Mouse (Mus musculus) macrophage (primary cell): ENCODE measurements at regions not wholly inside any gene's neighbourhood (a gene's known extent, or its start where the extent isn't known, plus 50 kb on each side); places are given as distances from the start of the nearest gene placed in this dataset.

Experiments
- H3K27ac ChIP-seq: fragments of 350-480 bp; formaldehyde crosslinking; 2 replicates; pipeline ENCODE4 v1.9.0; 2021
- H3K36me3 ChIP-seq: fragments of 350-480 bp; formaldehyde crosslinking; 2 replicates; pipeline ENCODE4 v1.9.0; 2021; ENCODE audit errors: inconsistent target
- H3K4me3 ChIP-seq: fragments of 350-480 bp; formaldehyde crosslinking; 2 replicates; pipeline ENCODE4 v1.9.0; 2021; ENCODE audit errors: inconsistent target
- H3K79me2 ChIP-seq: fragments of 350-480 bp; formaldehyde crosslinking; 2 replicates; pipeline ENCODE4 v1.9.0; 2021; ENCODE audit errors: inconsistent target
- WGBS: methylation state at CpG from one replicate; pipeline ENCODE4 v1.1.7; 2026; ENCODE audit warnings: inconsistent platforms; ENCODE audit not compliant: missing documents; 5-methylcytosine and 5-hydroxymethylcytosine counted together

DNA sequence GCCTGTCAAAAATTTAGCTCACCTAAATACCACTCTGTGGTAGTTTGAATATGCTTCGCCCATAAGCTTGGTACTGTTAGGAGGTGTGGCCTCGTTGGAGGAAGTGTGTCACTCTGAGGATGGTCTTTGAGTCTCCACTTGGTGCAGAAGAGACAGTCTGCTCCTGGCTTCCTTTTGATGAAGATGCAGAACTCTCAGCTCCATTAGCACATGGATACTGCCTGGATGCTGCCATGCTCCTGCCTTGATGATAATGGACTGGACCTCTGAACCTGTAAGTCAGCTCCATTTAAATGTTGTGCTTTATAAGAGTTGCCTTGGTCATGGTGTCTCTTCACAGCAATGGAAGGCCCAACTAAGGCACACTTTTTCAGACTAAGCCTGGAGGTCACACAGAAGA is 56.9 kb upstream of the Pik3r1 start:
- H3K79me2 ChIP-seq: no peaks in the 10 kb centered on the region
- no peak overlapping the region for H3K4me3 ChIP-seq
- no peak overlapping the region for H3K27ac ChIP-seq
- no peaks in the 10 kb centered on the region for H3K36me3 ChIP-seq
- WGBS: 76% methylated on average over 2 of the region's 2 CpGs

GRCm38 (mm10) chr13:101831872-101832629 is 64.0 kb upstream of the Pik3r1 start:
- 83% methylated on average over 7 of the region's 7 CpGs for WGBS
- no peak overlapping the region for H3K27ac ChIP-seq

DNA sequence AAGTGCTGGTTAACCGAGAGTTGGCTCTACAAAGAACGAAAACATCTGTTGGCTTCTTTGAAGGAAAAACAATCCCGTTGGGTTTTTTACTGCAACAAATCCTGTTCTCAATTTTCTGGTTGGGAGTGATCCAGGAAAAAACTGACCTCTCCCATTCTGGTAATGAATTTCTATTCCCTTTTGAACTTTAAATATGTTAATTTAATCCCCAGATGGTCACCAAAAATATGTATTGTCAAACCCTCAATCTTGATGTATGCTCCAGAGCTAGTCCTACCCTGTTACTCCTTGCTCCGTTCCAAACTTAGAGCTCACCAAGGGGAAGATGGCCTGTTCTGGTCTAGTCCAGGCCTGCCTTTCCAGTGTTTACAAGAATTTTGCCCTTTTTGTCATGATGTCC is 66.5 kb upstream of the Pik3r1 start:
- Histone ChIP-seq H3K27ac (no peak overlapping the region), H3K4me3 (no peak overlapping the region), H3K36me3 (no peaks in the 10 kb centered on the region), H3K79me2 (no peaks in the 10 kb centered on the region)
- WGBS: 91% methylated on average over 4 of the region's 4 CpGs

More at GRCm38 (mm10) chr13:101831872-101832629, 64.0 kb upstream of the Pik3r1 start:
- H3K36me3 ChIP-seq: no peaks in the 10 kb centered on the region
- no peaks in the 10 kb centered on the region for H3K79me2 ChIP-seq
- no peak overlapping the region for H3K4me3 ChIP-seq

DNA sequence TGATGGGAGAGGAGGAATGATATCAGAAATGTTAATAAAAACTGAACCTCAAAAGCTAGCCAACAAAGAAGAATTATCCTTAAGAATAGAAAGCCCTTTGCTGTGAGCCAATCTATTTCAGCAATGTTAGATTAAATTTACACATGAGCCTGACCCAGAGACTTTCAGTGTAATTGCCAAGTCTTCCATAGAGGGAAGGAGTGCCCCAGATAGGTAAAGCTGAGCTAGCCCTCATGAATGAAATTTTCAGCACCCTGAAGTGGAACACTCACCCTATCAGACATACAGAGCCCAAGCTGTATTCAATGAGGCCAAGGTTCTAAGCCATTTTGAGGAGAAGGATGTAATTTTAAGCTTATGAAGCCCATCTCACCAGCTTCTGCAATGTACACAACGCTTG is 69.0 kb upstream of the Pik3r1 start:
- no peak overlapping the region for H3K27ac ChIP-seq
- WGBS: 100% methylated on average over 1 of the region's 1 CpGs
- no peaks in the 10 kb centered on the region for H3K79me2 ChIP-seq
- no peaks in the 10 kb centered on the region for H3K36me3 ChIP-seq
- no peak overlapping the region for H3K4me3 ChIP-seq

DNA sequence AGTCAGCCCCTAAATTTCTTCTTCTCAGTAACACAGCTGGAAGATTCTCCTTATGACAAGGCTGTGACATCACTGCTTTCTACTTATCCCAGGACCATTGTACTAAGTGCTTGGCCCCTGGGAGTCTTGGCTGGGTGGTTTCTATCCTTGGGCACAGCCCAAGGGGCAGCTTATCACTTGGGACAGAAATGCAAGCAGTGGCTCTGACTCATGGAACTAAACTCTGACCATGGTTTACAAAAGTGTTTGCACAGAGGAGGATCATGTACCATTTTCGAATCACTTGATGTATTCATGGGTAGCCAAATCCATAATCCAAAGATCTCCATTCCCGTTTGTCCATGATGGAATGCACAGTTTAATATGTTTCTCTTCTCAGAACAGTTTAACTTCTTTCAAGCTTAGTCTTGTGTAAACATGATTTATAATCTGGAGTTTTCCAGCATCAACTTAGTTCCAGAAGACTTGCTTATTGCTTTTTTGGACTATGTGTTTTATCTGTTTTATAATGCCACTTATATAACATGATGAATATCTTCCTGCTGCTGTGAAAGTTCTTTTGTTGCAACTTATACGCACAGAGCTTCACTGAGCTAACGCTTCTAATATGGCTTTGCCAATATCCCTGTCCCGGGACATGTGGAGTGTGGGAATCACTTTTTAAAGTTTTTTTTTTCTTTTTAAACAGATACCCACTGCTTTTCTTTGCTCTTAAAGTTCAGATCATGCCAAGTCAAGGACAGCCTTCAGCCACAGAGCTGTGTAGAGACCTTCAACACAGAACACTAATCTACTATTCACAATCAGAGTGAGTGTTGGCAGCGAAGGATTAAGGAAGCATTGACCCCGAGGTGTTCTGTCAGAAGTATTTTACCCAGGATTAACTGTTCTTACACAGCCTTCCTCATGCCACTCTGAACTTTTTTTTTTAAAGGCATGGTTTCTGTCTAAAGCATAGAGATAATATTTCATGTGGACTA is 76.7 kb upstream of the Pik3r1 start:
- 85% methylated on average over 7 of the region's 7 CpGs for WGBS
- Histone ChIP-seq H3K4me3 (no peak overlapping the region), H3K36me3 (no peaks in the 10 kb centered on the region), H3K27ac (no peak overlapping the region), H3K79me2 (no peaks in the 10 kb centered on the region)

DNA sequence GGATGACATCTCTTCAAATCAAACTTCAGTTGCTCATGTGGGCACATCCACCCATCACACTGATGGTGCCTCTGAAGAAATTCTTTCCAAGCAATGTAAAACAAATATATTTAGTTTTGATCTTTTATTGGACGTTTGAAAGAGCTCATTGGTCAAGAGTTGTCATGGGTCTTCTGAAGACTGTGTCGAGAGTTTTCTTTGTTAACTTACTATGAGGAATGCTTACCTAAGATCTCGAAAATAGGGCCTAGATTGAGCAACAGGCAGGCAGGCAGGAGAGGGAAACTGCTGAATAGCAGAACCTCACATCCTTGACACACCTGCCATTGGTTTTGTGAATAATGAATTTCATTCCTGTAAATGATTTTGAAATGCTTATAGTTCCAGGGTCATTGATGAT is 78.0 kb upstream of the Pik3r1 start:
- Histone ChIP-seq H3K27ac (no peak overlapping the region), H3K36me3 (no peaks in the 10 kb centered on the region), H3K79me2 (no peaks in the 10 kb centered on the region), H3K4me3 (no peak overlapping the region)
- 78% methylated on average over 3 of the region's 3 CpGs for WGBS

DNA sequence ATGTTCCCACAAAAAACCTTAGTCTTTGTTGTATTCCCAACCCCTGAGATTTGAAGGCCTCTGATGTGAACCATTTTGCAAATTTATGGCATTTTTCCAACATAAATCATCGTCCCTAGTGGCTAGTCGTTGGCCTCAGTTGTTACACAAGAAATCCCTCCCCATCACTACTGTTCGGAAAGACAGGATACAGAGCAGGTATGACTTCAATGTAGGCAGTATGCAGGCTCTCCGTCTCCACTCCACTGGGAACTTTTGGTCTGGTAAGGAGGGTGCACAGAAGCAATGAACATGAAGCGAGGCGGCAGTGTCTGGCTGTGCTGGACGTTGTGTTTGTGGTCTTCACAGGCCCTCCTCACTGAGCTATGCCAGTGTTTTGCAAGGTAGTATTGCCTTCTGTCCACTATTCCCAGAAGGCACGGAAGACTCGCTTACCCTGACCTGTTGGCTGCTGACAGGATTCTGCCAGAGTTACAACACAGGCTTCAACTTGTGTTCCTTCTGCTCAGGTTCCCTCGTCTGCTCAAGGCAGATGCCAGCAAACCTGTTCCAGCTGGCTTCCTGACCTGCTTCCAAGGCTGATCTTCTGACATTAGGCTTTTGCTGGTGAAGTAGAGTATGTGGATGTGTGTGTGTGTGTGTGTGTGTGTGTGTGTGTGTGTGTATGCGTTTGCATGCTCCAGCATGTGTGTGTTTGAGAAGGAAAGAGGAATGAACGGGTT is 80.0 kb upstream of the Pik3r1 start:
- Histone ChIP-seq H3K79me2 (no peaks in the 10 kb centered on the region), H3K4me3 (no peak overlapping the region), H3K27ac (no peak overlapping the region), H3K36me3 (no peaks in the 10 kb centered on the region)
- 84% methylated on average over 11 of the region's 12 CpGs for whole genome bisulfite sequencing

GRCm38 (mm10) chr13:101848601-101849147 is 80.7 kb upstream of the Pik3r1 start:
- 92% methylated on average over 2 of the region's 2 CpGs for WGBS
- no peak overlapping the region for H3K4me3 ChIP-seq
- no peaks in the 10 kb centered on the region for H3K79me2 ChIP-seq
- H3K27ac ChIP-seq: no peak overlapping the region
- H3K36me3 ChIP-seq: no peaks in the 10 kb centered on the region

DNA sequence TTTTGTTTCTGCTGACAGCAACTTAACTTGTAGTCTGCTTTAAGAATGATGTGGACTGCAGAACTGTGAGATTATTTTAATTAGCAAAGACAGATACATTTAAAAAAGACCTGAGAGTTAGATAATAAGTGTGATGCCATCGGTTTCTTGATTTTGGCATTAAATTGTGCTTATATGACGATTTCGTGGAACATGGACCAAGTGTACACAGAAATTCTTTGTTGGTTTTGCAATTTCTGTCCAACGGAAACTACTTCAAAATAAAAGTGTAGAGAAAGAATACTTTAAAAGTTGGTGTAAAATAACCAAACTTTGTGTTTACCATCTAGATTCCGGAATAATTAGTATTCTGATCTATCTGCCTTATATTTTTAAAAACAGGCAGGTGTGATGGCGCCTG is 81.4 kb upstream of the Pik3r1 start:
- Histone ChIP-seq H3K4me3 (no peak overlapping the region), H3K36me3 (no peaks in the 10 kb centered on the region), H3K27ac (no peak overlapping the region), H3K79me2 (no peaks in the 10 kb centered on the region)
- 86% methylated on average over 6 of the region's 6 CpGs for WGBS

GRCm38 (mm10) chr13:101851329-101851728 is 83.3 kb upstream of the Pik3r1 start:
- H3K27ac ChIP-seq: no peak overlapping the region
- no peak overlapping the region for H3K4me3 ChIP-seq
- H3K36me3 ChIP-seq: no peaks in the 10 kb centered on the region
- WGBS: 22% methylated on average over 6 of the region's 6 CpGs
- no peaks in the 10 kb centered on the region for H3K79me2 ChIP-seq

DNA sequence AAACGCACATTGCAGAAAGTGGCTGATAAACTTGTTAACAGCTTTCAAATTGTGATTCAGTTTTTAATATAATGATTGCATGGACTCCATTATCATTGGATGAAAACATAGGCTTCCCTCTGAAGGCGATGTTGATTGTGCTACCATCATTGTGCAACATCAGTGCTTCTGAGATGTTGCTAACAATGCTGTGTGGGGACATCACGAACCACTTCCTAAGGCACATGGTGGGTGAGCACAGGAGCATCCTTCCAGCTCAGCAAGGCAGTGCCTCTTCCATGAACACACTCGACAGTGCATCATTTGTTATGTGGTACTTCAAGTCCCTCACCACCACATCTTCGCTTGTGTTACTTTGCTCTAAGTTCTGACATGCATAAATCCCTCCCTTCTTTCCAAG is 84.9 kb upstream of the Pik3r1 start:
- no peak overlapping the region for H3K4me3 ChIP-seq
- no peaks in the 10 kb centered on the region for H3K79me2 ChIP-seq
- 80% methylated on average over 5 of the region's 5 CpGs for WGBS
- H3K36me3 ChIP-seq: no peaks in the 10 kb centered on the region
- no peak overlapping the region for H3K27ac ChIP-seq

DNA sequence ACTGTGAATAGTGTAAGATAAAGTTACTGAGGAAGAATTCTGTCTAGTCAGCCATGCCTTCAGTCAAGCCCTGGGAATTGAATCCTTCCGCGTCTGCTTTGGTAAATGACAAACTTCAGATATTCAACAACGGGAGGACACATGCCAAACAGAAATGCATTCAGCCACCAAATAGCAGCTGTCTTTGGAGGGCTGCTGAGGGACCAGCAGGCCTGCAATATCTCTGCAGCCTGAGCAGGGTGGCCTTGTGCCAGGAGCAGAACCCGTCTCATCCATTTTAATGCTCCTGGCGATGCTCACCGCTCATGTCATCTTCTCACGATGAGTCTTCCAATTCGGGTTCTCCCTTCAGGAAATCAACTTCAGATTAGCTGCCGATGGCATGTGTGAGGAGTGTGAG is 87.1 kb upstream of the Pik3r1 start:
- WGBS: 93% methylated on average over 9 of the region's 9 CpGs

GRCm38 (mm10) chr13:101860704-101861103 is 92.7 kb upstream of the Pik3r1 start:
- 87% methylated on average over 4 of the region's 4 CpGs for WGBS
- Histone ChIP-seq H3K27ac (no peak overlapping the region), H3K4me3 (no peak overlapping the region), H3K79me2 (no peaks in the 10 kb centered on the region), H3K36me3 (no peaks in the 10 kb centered on the region)

More for the DNA sequence above, 87.1 kb upstream of the Pik3r1 start:
- no peak overlapping the region for H3K4me3 ChIP-seq
- no peak overlapping the region for H3K27ac ChIP-seq
- no peaks in the 10 kb centered on the region for H3K36me3 ChIP-seq
- no peaks in the 10 kb centered on the region for H3K79me2 ChIP-seq

DNA sequence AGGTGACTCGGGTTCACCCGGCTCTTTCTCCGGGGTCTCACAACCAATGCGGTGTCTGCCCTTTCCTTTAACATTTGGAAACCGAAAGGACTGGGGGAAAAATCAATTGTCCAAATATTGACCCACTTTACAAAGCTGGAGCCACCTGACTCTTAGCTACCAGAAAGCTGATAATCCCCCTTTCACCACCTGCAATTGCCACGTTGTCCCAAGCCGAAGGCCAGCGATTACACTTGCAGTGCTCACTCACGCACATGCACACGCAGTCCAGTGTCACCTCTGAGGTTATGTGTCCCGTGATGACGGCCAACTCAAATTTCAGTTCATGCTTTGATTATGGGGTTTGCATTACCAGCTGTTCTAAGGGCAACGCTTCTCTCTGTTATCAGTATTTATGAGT is 94.0 kb upstream of the Pik3r1 start:
- Histone ChIP-seq H3K79me2 (no peaks in the 10 kb centered on the region), H3K27ac (no peak overlapping the region), H3K4me3 (no peak overlapping the region), H3K36me3 (no peaks in the 10 kb centered on the region)
- WGBS: 95% methylated on average over 13 of the region's 13 CpGs
